Mouse (Mus musculus): ENCODE measurements at regions not wholly inside any gene's neighbourhood (a gene's known extent, or its start where the extent isn't known, plus 50 kb on each side); places are given as distances from the start of the nearest gene placed in this dataset.

DNA sequence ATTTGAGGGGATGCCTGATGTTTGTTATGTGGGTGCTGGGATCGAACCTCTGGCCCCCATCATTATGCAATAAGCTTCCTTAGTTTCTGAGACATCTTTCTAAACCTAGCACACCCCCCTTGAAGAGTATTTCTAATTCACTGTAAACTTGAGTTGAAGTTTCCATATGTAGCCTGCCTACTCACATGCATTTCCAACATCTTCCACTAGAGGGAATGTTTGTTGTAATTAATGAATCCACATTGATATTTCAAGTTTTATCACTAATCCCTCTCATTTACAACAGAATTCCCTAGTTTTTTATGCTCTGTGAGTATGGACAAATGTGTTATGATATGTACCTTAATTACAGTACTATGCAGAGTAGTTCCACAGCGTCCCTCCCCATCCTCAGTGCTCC, 103.8 kb upstream of the Slc25a36 start:
- no peaks in the 10 kb centered on the region for H3K36me3 ChIP-seq (ENCODE audit: control insufficient read depth, insufficient read depth, low read length, poor library complexity, severe bottlenecking)
- no peak for TF ChIP-seq HCFC1 (IDR thresholded peaks at IDR 0.05; ENCODE audit: borderline replicate concordance, insufficient read depth, low read length)
- TF ChIP-seq ZNF384 (IDR thresholded peaks at IDR 0.05; ENCODE audit: low read depth, low read length), result no peak
- no peak for TF ChIP-seq CHD2 (IDR thresholded peaks at IDR 0.05; ENCODE audit: low read depth, low read length)
- TF ChIP-seq MAFK (IDR thresholded peaks at IDR 0.05; ENCODE audit: insufficient read depth, low read depth, low read length), result no peak
- no peak for TF ChIP-seq ZC3H11A (IDR thresholded peaks at IDR 0.05; ENCODE audit: borderline replicate concordance, low read depth, low read length)
- no peaks in the 10 kb centered on the region for H3K4me1 ChIP-seq (ENCODE audit: control insufficient read depth in 2 of 2, insufficient read depth in 2 of 2, low read length in 2 of 2, poor library complexity in 1 of 2)
- no peaks in the 10 kb centered on the region for H3K9me3 ChIP-seq (ENCODE audit: control insufficient read depth, insufficient read depth, low read depth, low read length)
- H3K9ac ChIP-seq (ENCODE audit: insufficient read depth, low read depth, low read length, poor library complexity, severe bottlenecking), result no peak overlapping the region
- in situ Hi-C loops (cut with MboI; ENCODE audit: low sequenced_read_pairs in 2 of 2, unreplicated experiment in 2 of 2), result no loop called here
- H3K27ac ChIP-seq (ENCODE audit: insufficient read depth, low read depth, low read length, poor library complexity, severe bottlenecking), result no peak overlapping the region
- peak; percentile 13 for DNase-seq (ENCODE audit: low read depth, low spot score)
- H3K4me3 ChIP-seq (ENCODE audit: insufficient read depth in 1 of 2, low read depth in 1 of 2, low read length in 2 of 2, poor library complexity in 1 of 2, severe bottlenecking in 1 of 2), result no peak overlapping the region

DNA sequence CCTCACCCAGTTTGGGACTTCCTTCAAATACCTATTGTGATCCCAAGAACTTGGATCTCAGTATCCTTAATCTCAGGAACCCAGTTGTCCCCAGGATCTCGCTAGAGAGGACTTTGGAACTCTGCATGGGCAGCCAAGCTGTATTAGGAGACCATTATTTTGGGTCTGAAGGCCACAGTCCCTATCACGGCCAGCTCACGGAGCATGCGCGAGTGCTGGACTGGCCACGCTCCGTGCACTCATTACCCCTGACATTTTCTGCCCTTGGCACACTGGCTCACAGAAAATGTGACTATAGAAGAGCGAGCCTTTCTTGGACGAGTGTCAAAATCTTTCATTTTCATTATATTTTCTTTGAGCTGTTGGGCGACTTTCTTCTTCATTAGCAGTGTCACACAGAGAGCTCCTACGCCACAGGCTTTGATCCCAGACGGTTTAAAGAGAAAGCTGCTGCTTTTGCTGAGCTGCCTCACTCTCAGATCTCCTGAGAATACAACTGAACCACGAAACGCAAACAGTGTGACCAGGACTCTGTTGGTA, 79.4 kb upstream of the Slc25a36 start:
- Histone ChIP-seq H3K9ac (ENCODE audit: insufficient read depth, low read depth, low read length, poor library complexity, severe bottlenecking) (no peak overlapping the region), H3K9me3 (ENCODE audit: control insufficient read depth, insufficient read depth, low read depth, low read length) (no peaks in the 10 kb centered on the region), H3K36me3 (ENCODE audit: control insufficient read depth, insufficient read depth, low read length, poor library complexity, severe bottlenecking) (no peaks in the 10 kb centered on the region), H3K4me3 (ENCODE audit: insufficient read depth in 1 of 2, low read depth in 1 of 2, low read length in 2 of 2, poor library complexity in 1 of 2, severe bottlenecking in 1 of 2) (peak overlapping the region in 1 of 2 experiments; percentile 35; a peak in 1 of 4 replicates), H3K4me1 (ENCODE audit: control insufficient read depth in 2 of 2, insufficient read depth in 2 of 2, low read length in 2 of 2, poor library complexity in 1 of 2) (no peaks in the 10 kb centered on the region), H3K27ac (ENCODE audit: insufficient read depth, low read depth, low read length, poor library complexity, severe bottlenecking) (no peak overlapping the region)
- in situ Hi-C loops (cut with MboI; ENCODE audit: low sequenced_read_pairs in 2 of 2, unreplicated experiment in 2 of 2), result no loop called here
- DNase-seq (ENCODE audit: low read depth, low spot score), result no peak
- TF ChIP-seq HCFC1 (IDR thresholded peaks at IDR 0.05; ENCODE audit: borderline replicate concordance, insufficient read depth, low read length) (no peak), CHD2 (IDR thresholded peaks at IDR 0.05; ENCODE audit: low read depth, low read length) (no peak), ZNF384 (IDR thresholded peaks at IDR 0.05; ENCODE audit: low read depth, low read length) (no peak), MAFK (IDR thresholded peaks at IDR 0.05; ENCODE audit: insufficient read depth, low read depth, low read length) (no peak), ZC3H11A (IDR thresholded peaks at IDR 0.05; ENCODE audit: borderline replicate concordance, low read depth, low read length) (no peak)

DNA sequence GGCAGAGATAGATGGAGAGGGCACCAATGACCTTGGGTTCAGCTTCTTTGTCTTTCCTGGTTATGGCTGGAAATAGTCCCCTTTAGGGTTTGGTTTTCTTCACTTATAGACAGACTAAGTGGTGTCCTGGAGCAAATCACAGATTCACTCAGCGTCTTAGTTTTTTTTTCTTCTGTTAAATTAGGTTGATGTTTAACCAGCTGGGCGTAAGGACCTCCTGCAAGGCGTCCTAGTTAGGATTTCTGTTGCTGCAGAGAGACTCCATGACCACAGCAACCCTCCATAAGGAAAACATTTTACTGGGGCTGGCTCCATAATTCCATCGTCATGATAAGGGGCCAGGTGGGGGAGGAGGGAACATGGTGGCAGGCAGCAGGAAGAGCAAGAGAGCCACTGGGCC, 78.7 kb upstream of the Slc25a36 start:
- in situ Hi-C loops (cut with MboI; ENCODE audit: low sequenced_read_pairs in 2 of 2, unreplicated experiment in 2 of 2), result no loop called here
- no peak for TF ChIP-seq ZNF384 (IDR thresholded peaks at IDR 0.05; ENCODE audit: low read depth, low read length)
- TF ChIP-seq CHD2 (IDR thresholded peaks at IDR 0.05; ENCODE audit: low read depth, low read length), result no peak
- H3K9me3 ChIP-seq (ENCODE audit: control insufficient read depth, insufficient read depth, low read depth, low read length), result no peaks in the 10 kb centered on the region
- H3K27ac ChIP-seq (ENCODE audit: insufficient read depth, low read depth, low read length, poor library complexity, severe bottlenecking), result no peak overlapping the region
- no peaks in the 10 kb centered on the region for H3K4me1 ChIP-seq (ENCODE audit: control insufficient read depth in 2 of 2, insufficient read depth in 2 of 2, low read length in 2 of 2, poor library complexity in 1 of 2)
- H3K9ac ChIP-seq (ENCODE audit: insufficient read depth, low read depth, low read length, poor library complexity, severe bottlenecking), result no peak overlapping the region
- no peak for DNase-seq (ENCODE audit: low read depth, low spot score)
- H3K4me3 ChIP-seq (ENCODE audit: insufficient read depth in 1 of 2, low read depth in 1 of 2, low read length in 2 of 2, poor library complexity in 1 of 2, severe bottlenecking in 1 of 2), result no peak overlapping the region
- H3K36me3 ChIP-seq (ENCODE audit: control insufficient read depth, insufficient read depth, low read length, poor library complexity, severe bottlenecking), result no peaks in the 10 kb centered on the region

DNA sequence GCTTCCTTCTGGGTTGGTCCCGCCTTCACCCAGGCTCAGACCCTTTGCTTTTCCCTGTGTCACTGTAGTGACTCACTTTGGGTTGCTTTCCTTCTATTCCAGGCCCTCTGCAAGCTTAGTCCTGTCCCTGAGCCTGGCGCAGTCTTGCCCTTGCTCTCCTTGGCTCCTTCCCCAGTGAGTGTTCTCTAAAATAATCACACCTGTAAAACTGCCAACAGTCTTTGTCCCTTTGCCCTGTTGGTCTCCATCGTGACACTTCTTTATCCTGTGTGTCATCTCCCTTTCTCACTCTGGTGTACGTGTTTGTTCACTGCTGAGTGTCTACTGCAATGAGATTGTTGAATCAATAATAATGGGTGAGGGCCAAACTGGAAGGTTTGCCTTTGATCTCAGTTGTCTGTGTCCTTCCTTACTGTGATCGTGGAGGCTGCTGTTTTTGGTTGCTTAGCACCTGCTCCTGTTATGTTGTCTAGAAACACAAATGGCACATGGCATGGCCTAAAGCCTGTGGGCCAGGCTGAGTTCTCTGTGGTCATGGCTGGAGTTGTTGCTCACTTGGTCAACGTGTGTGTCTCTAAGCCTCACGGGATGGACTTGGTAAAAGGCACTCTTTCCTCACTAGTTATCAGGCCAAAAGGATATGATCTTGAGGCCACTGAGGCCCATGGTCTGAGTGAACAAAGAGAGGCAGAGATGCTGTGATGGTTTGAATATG, 77.8 kb upstream of the Slc25a36 start:
- Histone ChIP-seq H3K4me3 (ENCODE audit: insufficient read depth in 1 of 2, low read depth in 1 of 2, low read length in 2 of 2, poor library complexity in 1 of 2, severe bottlenecking in 1 of 2) (no peak overlapping the region), H3K4me1 (ENCODE audit: control insufficient read depth in 2 of 2, insufficient read depth in 2 of 2, low read length in 2 of 2, poor library complexity in 1 of 2) (no peaks in the 10 kb centered on the region), H3K36me3 (ENCODE audit: control insufficient read depth, insufficient read depth, low read length, poor library complexity, severe bottlenecking) (no peaks in the 10 kb centered on the region), H3K9ac (ENCODE audit: insufficient read depth, low read depth, low read length, poor library complexity, severe bottlenecking) (no peak overlapping the region), H3K9me3 (ENCODE audit: control insufficient read depth, insufficient read depth, low read depth, low read length) (no peaks in the 10 kb centered on the region), H3K27ac (ENCODE audit: insufficient read depth, low read depth, low read length, poor library complexity, severe bottlenecking) (no peak overlapping the region)
- no peak for TF ChIP-seq MAFK (IDR thresholded peaks at IDR 0.05; ENCODE audit: insufficient read depth, low read depth, low read length)
- TF ChIP-seq HCFC1 (IDR thresholded peaks at IDR 0.05; ENCODE audit: borderline replicate concordance, insufficient read depth, low read length), result no peak
- TF ChIP-seq ZC3H11A (IDR thresholded peaks at IDR 0.05; ENCODE audit: borderline replicate concordance, low read depth, low read length), result no peak
- no peak for TF ChIP-seq CHD2 (IDR thresholded peaks at IDR 0.05; ENCODE audit: low read depth, low read length)
- no peak for TF ChIP-seq ZNF384 (IDR thresholded peaks at IDR 0.05; ENCODE audit: low read depth, low read length)
- DNase-seq (ENCODE audit: low read depth, low spot score), result no peak
- in situ Hi-C loops (cut with MboI; ENCODE audit: low sequenced_read_pairs in 2 of 2, unreplicated experiment in 2 of 2), result no loop called here
